Mouse (Mus musculus): Measurements from ENCODE around the gene Tnfsf15. TPM values are rescaled to one million over a fixed set of nuclear protein-coding genes. Genes with fewer than 3 reads are reported as not detected.

Gene Tnfsf15
- polyA plus RNA-seq, 1 experiment from 2014 or later = not detected

DNA sequence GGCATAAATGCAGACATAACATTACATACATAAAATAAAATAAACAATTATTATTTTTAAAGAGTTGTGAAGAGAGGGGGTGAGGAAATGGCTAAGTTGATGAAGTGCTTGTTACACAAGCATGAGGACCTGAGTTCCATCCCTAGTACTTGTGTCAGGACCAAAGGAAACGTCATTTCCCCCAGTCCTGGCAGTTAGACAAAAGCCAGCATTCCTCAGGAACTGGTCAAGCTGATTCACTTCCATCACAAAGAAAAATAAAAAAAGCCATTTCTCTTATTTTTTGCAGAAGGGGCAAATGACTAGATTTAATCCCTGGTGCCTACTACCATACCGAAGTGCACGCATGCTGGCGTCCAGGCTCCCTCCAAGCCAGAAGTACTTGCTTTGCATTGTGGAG is 48.0 kb downstream of the Tnfsf15 start:
- Histone ChIP-seq H3K4me3 (no peak overlapping the region), H3K27me3 (ENCODE audit: insufficient read depth, poor library complexity, severe bottlenecking) (no peaks in the 10 kb centered on the region), H3K36me3 (no peaks in the 10 kb centered on the region), H3K4me1 (replicated peaks) (no peaks in the 10 kb centered on the region; the same call in 1 of the 2 replicates), H3K27ac (no peak overlapping the region), H3K9me3 (no peaks in the 10 kb centered on the region)
- 89% methylated on average over 4 of the region's 4 CpGs for WGBS
- DNase-seq (ENCODE audit: low spot score) = no peak

DNA sequence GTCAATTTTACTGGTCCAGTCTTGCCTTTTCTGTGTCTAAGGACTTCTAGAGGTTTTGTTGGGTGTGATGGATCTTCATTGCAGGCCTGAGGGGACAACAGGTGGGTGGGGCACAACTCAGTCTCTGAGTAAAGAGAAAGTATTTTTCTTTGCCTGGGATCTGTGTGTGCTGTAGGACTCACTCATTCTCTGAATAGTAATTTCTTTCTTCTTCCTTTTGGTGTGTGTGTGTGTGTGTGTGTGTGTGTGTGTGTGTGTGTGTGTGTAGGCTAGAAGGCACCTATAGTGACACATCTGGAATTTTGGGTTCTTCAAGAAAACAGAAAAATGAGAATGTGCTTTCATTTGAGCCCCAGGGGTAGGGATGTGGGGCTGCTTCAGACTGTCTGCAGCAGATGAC is 52.6 kb downstream of the Tnfsf15 start:
- Histone ChIP-seq H3K9me3 (no peaks in the 10 kb centered on the region), H3K27ac (no peak overlapping the region), H3K27me3 (ENCODE audit: insufficient read depth, poor library complexity, severe bottlenecking) (no peaks in the 10 kb centered on the region), H3K4me3 (no peak overlapping the region), H3K36me3 (no peaks in the 10 kb centered on the region), H3K4me1 (replicated peaks) (no peaks in the 10 kb centered on the region)
- DNase-seq (ENCODE audit: low spot score) = no peak

DNA sequence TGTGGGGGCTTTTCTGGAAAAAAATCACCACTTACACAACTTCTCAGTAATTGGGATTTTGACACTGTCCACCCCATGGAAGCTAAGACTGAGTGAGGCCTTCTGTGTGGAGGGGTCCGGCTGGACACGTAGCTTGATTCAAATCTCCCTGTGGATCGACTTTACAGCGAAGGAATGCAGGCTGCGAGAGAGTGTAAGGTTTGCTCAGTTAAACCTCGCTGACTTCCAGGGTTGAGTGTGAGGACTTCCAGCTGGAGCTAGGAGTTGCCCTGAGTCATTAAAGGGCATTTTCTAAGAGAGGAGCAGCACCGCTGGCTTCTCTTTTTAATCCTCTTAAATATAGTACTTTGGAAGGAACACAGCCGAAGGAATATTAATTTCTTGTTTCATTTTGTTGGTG is 57.5 kb downstream of the Tnfsf15 start:
- Histone ChIP-seq H3K27me3 (ENCODE audit: insufficient read depth, poor library complexity, severe bottlenecking) (no peaks in the 10 kb centered on the region), H3K4me3 (no peak overlapping the region), H3K27ac (no peak overlapping the region), H3K4me1 (replicated peaks) (no peaks in the 10 kb centered on the region), H3K9me3 (no peaks in the 10 kb centered on the region), H3K36me3 (no peaks in the 10 kb centered on the region)
- 84% methylated on average over 8 of the region's 8 CpGs for WGBS
- no peak for DNase-seq (ENCODE audit: low spot score)

DNA sequence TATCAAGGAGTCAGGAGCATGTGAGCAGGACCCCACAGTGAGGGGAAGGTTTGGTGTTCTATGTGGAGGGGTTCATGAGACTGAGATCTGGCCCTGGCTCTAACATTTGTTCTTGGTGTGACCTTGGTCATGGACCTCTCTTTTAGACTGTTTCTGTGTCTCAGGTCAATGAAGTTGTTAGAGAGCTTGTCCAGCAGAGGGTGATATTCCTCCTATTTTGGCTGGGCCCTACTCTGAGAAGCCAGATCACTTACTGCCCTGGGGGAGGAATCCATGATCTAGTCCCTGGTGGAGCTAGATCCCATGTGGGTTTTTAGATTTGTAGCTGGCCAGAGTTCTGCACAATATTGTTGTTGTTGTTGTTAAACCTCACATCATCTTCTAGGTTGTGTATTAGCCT is 58.8 kb downstream of the Tnfsf15 start:
- H3K36me3 ChIP-seq = no peaks in the 10 kb centered on the region
- no peaks in the 10 kb centered on the region for H3K27me3 ChIP-seq (ENCODE audit: insufficient read depth, poor library complexity, severe bottlenecking)
- H3K27ac ChIP-seq = no peak overlapping the region
- H3K4me3 ChIP-seq = no peak overlapping the region
- H3K9me3 ChIP-seq = no peaks in the 10 kb centered on the region
- DNase-seq (ENCODE audit: low spot score) = peak; percentile 12
- no peaks in the 10 kb centered on the region for H3K4me1 ChIP-seq (replicated peaks)

DNA sequence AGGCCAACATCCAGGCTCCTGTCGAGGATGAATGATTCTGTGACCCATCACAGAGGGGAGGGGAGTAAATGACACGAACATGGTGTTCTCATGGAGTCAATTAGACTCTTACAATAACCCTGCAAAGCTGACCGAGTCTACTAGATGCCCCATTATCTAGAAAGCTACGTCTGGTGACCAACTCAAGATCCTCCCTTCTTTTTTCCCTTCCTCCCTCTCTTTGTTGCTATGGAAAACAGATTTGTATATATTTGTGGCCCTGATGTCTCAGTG is 59.7 kb downstream of the Tnfsf15 start:
- H3K4me1 ChIP-seq (replicated peaks) = no peaks in the 10 kb centered on the region
- no peaks in the 10 kb centered on the region for H3K27me3 ChIP-seq (ENCODE audit: insufficient read depth, poor library complexity, severe bottlenecking)
- H3K27ac ChIP-seq = no peak overlapping the region
- DNase-seq (ENCODE audit: low spot score) = no peak
- no peak overlapping the region for H3K4me3 ChIP-seq
- H3K36me3 ChIP-seq = no peaks in the 10 kb centered on the region
- WGBS = 55% methylated on average over 4 of the region's 4 CpGs
- no peaks in the 10 kb centered on the region for H3K9me3 ChIP-seq

DNA sequence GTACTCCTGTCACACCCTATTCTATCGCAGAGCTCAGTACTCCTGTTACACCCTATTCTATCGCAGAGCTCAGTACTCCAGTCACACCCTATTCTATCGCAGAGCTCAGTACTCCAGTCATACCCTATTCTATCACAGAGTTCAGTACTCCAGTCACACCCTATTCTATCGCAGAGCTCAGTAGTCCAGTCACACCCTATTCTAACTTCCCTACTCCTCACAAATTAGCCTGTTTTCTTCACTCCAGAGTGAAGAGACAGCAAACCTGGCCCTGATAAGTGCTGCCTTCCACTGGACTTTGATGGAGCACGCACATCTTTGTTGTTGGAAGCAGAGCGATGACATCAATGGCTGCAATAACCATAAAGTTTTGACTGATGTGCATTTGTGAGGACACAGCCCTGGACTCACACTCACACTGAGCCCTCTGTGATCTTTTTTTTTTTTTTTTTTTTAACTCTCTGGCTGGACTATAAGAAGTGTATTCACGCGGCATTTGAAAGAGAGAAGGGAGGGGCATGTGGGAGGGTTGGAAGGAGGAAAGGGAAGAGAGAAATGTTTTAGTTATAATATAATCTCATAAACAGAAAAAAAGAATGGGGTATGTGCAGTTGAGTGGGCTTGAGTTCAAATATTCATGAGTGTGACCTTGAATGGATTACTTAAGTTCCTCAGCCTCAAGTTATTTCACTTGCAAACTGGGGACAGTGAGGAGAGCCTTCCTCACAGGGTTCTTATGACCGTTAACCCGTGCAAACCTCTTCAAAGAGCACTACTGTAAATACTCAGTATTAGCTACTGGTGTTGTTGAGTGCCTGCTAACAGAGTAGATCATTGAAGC is 60.3 kb downstream of the Tnfsf15 start:
- H3K9me3 ChIP-seq = no peaks in the 10 kb centered on the region
- H3K27me3 ChIP-seq (ENCODE audit: insufficient read depth, poor library complexity, severe bottlenecking) = no peaks in the 10 kb centered on the region
- H3K4me1 ChIP-seq (replicated peaks) = no peaks in the 10 kb centered on the region
- H3K4me3 ChIP-seq = no peak overlapping the region
- no peak overlapping the region for H3K27ac ChIP-seq
- DNase-seq (ENCODE audit: low spot score) = no peak
- 94% methylated on average over 10 of the region's 10 CpGs for WGBS
- H3K36me3 ChIP-seq = no peaks in the 10 kb centered on the region

DNA sequence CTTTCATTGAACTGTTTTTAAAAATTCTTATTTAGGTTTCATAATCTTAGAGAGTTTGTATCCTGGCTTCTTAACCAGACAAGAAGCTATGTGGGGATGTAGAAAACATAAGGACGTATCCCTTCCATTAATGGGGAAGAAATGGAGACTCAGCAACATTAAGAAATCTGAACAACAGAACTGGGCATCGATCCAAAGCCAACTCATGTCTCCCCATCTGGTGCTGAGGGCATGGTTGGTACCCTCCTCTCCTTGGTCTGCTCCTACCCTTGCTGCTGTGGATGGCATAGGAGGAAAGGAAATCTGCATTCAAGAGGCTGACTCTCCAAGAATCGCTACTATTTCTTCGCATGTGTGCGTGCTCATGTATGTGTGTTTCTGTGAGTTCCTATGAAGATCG is 61.2 kb downstream of the Tnfsf15 start:
- H3K36me3 ChIP-seq = no peaks in the 10 kb centered on the region
- no peak for DNase-seq (ENCODE audit: low spot score)
- H3K9me3 ChIP-seq = no peaks in the 10 kb centered on the region
- H3K4me3 ChIP-seq = no peak overlapping the region
- no peak overlapping the region for H3K27ac ChIP-seq
- 92% methylated on average over 6 of the region's 6 CpGs for WGBS
- no peaks in the 10 kb centered on the region for H3K4me1 ChIP-seq (replicated peaks)
- H3K27me3 ChIP-seq (ENCODE audit: insufficient read depth, poor library complexity, severe bottlenecking) = no peaks in the 10 kb centered on the region

DNA sequence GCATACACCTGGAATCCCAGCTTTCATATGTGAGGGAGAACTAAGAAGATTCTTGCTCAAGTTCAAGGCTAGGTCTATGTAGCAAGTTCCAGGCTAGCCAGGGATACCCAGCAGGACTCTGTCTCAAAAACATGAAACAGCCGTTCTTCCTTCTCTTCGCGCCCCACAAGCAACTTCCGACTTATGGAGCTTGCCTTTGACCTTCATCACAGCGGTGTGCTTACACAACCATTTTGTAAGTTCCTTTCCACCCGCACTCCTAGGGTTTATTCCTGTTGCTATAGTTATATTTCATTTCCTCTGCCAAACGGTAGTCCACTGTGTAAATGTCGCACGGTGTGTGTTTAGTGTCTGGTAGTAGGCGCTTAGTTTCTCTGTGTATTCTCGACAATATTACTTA is 61.9 kb downstream of the Tnfsf15 start:
- 84% methylated on average over 11 of the region's 11 CpGs for WGBS

DNA sequence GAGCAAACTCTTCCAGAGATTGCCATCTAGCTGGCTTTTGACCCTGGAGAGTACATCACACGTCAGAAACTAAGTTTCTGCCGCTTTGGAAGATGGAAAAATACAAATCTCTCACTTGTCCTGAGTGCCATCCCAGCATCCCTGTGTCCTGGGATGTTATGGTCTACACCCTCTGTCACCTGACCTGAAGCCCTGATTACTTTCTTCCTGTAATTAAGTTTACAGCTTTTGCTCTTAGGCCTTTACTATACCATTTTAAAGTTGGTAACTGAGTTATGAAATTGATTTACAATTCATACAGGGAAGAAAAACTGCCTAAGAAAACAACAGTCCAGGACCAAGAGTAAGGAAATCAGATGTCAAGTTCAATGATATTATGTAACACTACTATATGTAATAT is 62.5 kb downstream of the Tnfsf15 start:
- H3K27ac ChIP-seq = no peak overlapping the region
- no peaks in the 10 kb centered on the region for H3K36me3 ChIP-seq
- no peak for DNase-seq (ENCODE audit: low spot score)
- 82% methylated on average over 2 of the region's 2 CpGs for WGBS
- H3K27me3 ChIP-seq (ENCODE audit: insufficient read depth, poor library complexity, severe bottlenecking) = no peaks in the 10 kb centered on the region
- no peak overlapping the region for H3K4me3 ChIP-seq
- H3K4me1 ChIP-seq (replicated peaks) = no peaks in the 10 kb centered on the region
- H3K9me3 ChIP-seq = no peaks in the 10 kb centered on the region

More for the DNA sequence above, 61.9 kb downstream of the Tnfsf15 start:
- Histone ChIP-seq H3K27me3 (ENCODE audit: insufficient read depth, poor library complexity, severe bottlenecking) (no peaks in the 10 kb centered on the region), H3K9me3 (no peaks in the 10 kb centered on the region), H3K36me3 (no peaks in the 10 kb centered on the region), H3K4me3 (no peak overlapping the region), H3K4me1 (replicated peaks) (no peaks in the 10 kb centered on the region), H3K27ac (no peak overlapping the region)
- DNase-seq (ENCODE audit: low spot score) = no peak

DNA sequence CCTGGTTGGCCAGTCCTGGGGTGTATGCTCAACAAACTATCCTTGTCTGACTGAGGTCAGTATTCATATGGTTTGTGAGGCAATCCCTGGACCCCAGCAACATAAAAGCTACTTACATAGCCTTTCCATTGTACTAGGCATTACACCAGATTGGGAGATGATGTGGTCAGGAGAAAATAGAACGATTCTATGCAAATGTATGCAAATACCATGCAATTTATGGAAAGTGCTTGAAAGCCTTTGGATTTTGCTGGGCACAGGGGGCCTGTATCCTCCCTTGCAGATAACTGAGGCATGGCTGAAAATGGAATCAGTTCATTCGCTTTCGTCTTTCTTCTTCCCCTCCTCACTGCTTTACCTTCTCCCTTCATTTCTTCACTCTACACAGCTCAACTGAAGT is 63.4 kb downstream of the Tnfsf15 start:
- no peaks in the 10 kb centered on the region for H3K9me3 ChIP-seq
- DNase-seq (ENCODE audit: low spot score) = no peak
- no peak overlapping the region for H3K4me3 ChIP-seq
- H3K27me3 ChIP-seq (ENCODE audit: insufficient read depth, poor library complexity, severe bottlenecking) = no peaks in the 10 kb centered on the region
- no peaks in the 10 kb centered on the region for H3K36me3 ChIP-seq
- 92% methylated on average over 3 of the region's 3 CpGs for WGBS
- H3K27ac ChIP-seq = no peak overlapping the region
- H3K4me1 ChIP-seq (replicated peaks) = no peaks in the 10 kb centered on the region

Other genes with a start within 250 kb of the Tnfsf15 start
- 6.6 and 6.9 TPM in 2 replicates for gene Whrn, start 249.1 kb downstream of the Tnfsf15 start, polyA plus RNA-seq (2016; fragmentation: Nextera tagmentation; extraction: Ambion mirVana)
- gene Atp6v1g1, start 200.3 kb downstream of the Tnfsf15 start, polyA plus RNA-seq (2016; fragmentation: Nextera tagmentation; extraction: Ambion mirVana) = 310 and 365 TPM in 2 replicates
- gene Tmem268, start 186.3 kb downstream of the Tnfsf15 start, polyA plus RNA-seq (2016; fragmentation: Nextera tagmentation; extraction: Ambion mirVana) = 7.6 and 10.2 TPM in 2 replicates
- gene Gm11213, start 139.9 kb downstream of the Tnfsf15 start, polyA plus RNA-seq (2016; fragmentation: Nextera tagmentation; extraction: Ambion mirVana) = not detected in 2 replicates
- not detected in 2 replicates for gene Tex48, start 122.7 kb downstream of the Tnfsf15 start, polyA plus RNA-seq (2016; fragmentation: Nextera tagmentation; extraction: Ambion mirVana)
- not detected in 2 replicates for gene Gm11214, start 81.7 kb downstream of the Tnfsf15 start, polyA plus RNA-seq (2016; fragmentation: Nextera tagmentation; extraction: Ambion mirVana)
- not detected in 2 replicates for gene Tnfsf8, start 116.2 kb upstream of the Tnfsf15 start, polyA plus RNA-seq (2016; fragmentation: Nextera tagmentation; extraction: Ambion mirVana)

Measured in hindbrain, embryonic 10.5 days (tissue).